Mouse (Mus musculus) hindlimb bud, embryonic 11.5 days (tissue): ENCODE results near the gene Caln1.
A peak's percentile ranks its signal among the peaks of the same experiment; 100 is the strongest.
"Not testable (repeated sequence)": the region's sequence is repeated elsewhere in the genome, so short reads cannot be mapped to it uniquely, and the experiment has no call there.

Experiments
- DNase-seq: peaks from one replicate; pipeline ENCODE4 v3.0.0-alpha.2; 2012; ENCODE audit warnings: low read depth, low spot score; ENCODE audit errors: extremely low spot score

Gene Caln1

DNA sequence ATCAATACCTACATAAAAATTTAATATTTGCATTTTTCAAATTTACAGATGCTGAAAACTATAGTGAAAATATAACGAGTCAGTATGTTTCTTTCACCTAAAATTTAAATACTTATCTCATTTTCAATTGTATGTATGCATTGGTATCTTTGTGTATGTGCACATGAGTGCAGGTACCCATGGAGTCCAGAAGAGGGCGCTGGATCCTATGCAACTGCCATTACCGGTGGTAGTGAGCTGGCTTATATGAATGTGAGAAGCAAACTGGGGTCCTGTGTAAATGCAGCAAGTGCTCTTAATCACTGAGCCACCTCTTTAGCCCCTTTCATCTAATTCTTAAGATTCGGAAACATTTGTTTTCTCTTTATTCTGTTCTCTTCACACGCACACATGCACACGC lies 146.1 kb downstream of the Caln1 start:
- no peak for DNase-seq

DNA sequence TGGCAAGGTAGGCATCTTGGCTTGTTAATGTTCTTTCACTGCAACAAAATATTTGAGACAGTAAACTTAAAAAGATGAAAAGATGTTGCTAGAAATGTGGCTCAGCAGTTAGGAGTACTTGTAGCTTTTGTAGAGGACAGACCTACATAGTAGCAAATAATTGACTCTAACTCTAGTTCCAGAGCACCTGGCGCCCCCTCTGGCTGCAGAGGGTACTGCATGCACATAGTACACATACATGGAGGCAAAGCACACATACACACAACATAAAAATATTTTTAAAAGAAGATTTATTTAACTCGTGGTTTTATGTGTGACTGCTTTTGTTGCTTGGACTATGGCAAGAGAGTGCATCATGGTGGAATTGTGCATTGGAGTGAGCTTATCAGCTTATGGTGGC lies 151.3 kb downstream of the Caln1 start:
- DNase-seq, result no peak

DNA sequence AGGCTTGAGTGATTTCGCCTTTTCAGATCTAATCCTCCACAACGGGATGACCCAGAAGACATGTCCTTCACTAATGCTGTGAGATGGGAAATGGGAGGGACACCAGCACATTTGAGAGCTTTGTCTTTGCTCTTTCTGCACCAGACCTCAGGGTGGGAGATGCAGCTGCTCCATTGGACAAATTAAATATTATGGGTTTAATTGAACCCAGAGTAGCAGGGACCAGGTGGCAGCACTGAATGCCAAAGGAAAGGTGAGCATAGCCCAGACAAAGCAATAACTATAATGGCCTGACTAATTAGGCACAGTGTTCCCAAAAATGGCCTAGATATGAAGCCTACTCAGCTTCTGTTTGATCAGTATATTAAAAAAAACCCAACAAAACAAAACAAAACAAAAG lies 158.2 kb downstream of the Caln1 start:
- DNase-seq, result no peak

DNA sequence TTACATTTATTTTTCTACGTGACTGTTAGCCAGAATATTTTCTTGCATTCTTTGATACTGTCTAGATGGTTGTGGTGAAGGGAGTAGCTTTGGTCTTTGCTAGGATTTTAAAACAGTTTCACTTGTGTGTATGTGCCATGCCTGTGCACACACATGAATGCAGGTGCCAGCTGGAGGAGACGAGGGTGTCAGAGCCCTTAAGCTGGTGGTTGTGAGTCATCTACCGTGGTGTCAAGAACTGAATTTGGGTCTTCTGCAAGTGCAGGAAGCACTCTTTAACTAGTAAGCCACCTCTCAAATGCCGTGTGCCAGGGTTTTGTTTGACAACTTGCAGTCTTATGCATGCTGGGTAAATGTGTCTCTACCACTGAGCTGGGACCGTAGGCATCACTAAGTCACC lies 178.2 kb downstream of the Caln1 start:
- no peak for DNase-seq

DNA sequence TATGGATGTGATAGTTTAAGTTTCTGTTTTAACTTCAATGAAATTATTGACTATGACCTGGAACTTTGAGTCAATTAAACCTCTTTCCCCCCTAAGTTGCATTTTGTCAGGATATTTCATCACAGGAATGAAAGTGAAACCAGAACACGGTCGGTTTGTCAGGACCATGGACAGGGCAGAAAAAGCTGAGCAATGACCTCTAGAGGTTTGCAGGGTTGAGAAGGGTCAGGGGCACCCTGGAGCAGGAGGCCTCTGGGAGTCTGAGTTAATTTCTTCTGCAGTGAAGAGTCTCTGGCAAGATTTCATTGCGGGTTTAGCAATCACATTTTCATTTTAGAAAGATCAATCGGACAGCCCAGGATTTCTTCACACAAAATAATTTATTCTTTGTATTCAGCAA lies 184.7 kb downstream of the Caln1 start:
- no peak for DNase-seq

DNA sequence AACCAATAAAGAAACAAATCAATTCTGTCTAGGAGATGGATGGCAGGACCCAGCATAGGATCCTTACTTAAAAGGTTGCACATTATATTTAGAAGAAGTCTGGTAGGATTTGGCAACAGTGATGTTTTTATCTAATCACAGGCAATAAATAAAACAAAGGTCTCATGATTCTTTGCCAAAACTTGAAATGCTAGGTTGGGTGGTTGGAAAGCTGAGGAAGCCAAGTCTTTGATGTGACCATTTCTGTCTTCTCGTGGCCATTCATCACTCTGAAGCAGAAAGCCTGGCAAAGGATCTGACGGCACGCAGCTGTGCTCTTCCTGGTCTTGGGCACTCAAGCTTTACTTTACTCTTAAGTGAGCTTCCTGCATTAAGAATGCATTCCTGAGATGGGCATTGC lies 193.9 kb downstream of the Caln1 start:
- DNase-seq, result no peak

DNA sequence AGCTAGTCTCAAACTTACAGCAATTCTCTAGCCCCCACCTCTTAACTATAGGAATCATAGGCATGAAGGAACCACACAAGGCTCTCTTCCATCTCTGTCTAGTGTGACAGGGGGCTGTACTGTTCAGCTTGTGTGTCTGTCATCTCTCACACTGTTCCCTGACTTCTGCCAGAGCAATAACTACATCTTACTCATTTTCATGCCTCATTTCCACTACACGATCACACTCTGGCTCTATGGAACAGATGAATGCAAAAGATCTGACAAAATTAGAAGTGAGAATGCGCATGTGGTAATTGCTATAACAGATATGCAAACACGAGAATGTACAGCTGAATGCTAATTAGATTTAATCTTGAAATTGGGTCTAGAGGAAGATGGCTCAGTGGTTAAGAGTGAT lies 196.7 kb downstream of the Caln1 start:
- no peak for DNase-seq

DNA sequence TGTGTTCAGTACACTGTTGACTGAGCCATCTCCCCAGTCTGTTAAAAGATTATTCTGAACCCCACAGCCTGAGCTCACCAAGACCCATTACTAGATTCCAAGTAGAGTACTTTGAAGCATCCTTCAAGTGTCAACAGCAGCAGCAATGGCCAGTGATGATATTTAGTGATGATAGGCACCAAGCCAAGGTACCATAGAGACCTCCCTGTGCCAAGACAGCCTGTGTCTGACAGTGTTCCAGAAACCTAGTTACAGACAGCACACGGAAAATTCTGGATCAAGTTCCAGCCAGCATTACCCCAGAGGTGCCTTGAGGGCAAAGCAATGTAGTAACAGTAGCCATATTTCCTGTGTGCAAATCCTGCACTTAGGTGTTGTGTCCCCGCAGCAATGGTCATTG lies 208.3 kb downstream of the Caln1 start:
- no peak for DNase-seq

DNA sequence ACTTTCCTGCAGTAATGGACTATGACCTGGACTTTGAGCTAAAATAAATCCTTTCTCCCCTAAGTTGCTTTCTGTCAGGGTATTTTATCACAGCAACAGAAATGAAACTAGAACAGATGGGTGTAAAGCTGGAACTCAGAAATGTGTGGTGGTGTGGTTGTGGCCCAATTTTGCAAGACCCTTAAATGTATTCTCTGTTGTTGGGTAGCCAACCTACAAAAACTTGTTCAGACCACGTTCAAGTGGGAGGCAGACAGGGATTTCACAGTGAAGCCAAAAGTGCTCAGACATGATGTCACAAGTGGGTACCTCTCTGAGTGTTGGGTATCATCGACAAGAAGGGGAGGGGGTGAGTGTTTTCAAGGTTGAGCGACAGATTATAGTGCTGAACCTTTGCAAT lies 214.8 kb downstream of the Caln1 start:
- DNase-seq, result no peak

DNA sequence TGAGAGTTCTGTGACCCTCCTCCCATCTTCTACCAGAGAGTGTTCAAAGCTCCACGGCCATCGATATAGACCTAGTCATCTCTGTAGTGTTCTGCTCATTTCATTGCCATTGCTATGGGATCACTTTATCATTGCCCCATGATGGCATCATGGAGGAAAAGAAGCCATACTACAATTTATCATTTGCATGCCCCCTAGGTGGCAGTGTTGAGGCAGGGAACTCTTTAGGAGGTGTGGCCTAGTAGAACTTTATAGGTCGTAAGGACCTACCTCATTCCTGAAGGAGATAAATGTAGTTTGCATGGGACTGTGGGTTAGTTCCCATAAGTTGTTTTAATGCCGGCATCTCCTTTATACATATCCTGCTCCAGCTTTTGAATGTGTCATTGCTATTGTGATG lies 217.0 kb downstream of the Caln1 start:
- DNase-seq, result no peak

DNA sequence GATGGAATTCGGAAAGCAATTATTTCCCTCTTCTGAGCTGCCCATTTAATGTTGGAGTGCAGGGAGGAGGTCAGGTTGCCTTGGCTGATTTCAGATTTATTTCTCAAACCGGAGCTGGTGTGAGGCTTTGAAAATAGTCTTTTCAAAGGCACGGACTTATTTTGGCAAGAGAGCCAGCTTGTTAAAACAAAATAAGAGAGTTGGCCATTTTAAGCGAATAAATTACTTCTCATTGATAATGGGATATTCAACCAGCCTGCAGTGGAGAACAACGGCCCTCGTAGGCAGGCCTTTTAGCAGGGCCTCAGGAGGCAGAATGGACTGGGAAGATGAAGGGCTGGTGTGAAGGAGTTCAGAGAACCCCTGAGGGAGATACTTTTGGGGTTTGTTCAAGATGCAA lies 227.3 kb downstream of the Caln1 start:
- DNase-seq, result no peak

DNA sequence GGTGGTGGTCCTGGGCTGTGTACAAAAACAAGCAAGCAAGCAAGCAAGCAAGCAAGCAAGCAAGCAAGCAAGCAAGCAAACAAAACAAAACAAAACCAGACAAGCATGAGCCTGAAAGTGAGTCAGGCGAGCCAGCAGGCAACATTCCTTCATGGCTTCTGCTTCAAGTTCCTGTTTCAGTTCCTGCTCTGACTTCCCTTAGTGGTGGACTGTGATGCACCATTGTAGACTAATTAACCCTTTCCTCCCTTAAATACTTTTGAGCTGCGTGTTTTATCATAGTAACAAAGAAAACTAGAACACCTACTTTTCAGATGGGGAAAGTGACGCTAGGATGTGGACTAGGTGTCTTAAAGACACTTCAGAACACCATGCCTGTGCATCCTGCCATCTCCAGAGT lies 244.4 kb downstream of the Caln1 start:
- DNase-seq, result no peak

DNA sequence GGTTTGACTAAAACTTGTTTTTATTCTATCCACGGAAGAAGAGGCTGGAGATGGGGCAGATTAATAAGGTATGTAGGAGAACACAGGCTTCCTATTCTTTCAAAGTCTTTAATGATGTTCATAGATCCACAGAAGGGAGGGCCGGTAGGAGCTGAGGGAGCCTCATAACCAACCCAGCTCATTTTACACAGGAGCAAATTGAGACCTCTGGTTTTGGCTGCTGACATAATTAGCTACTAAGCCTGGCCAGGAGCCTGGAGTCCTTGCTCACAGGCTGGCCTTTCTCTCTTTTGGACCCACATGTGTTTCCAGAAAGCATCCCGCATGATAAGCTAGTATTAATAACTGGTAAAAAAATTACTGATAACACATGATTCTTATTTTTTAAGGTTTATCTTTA lies 245.0 kb downstream of the Caln1 start:
- no peak for DNase-seq

DNA sequence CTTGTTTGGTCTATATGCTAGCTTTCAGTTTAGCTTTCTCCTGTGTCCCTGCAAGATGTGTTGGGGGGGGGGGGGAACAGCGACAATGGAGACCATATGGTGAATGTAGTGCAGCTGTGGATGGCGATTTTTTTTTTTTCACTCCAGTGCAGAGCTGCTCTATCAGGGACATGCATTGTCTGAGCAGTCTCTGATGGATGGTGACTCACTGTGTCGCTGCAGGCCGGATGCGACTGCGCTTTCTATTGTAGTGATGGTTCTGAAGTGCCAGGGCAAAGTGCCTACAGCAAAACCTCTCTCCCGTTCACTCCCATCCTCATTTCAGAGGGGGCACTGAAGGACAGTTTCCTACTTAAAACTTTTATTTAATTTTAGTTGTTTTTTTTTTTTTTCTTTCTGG lies 250.8 kb downstream of the Caln1 start:
- no peak for DNase-seq

DNA sequence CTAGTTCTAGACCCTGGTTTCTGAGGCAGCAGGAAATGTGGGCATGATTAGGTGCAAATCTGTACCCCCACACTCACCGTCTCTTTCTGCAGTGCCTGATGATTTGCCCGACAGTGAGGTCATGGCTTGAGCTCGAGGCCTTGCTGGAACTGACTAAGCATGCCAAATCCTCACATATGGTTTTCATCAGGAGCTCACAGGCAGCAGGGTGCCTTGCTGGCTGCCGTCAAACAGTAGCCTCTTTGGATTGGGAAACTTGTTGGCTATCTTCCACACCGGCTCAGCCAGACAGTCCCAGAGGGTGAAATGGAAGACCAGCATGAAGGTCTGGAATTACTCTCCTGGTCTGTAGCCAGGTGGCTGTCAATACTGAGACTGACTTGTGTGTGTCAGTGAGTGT lies 254.0 kb downstream of the Caln1 start:
- peak; percentile 67 for DNase-seq

DNA sequence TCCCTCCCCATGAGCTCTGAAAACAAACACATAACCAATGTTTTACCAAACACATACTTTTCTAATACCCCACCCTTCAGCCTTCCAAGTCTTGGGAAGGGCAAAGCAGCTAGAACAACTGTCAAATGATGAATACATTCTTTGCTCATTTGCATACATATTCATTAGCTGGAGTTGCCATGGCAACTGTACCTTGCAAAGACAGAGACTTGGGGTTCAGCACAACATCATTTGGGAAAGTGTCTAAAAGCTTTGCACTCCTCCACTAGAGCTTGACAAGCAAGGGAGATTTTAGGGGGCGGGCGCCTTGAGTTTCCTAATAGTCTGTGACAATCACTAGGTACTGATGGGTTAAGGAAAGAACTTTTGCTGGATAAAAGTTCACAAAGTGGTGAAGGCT lies 258.5 kb downstream of the Caln1 start:
- DNase-seq, result no peak

DNA sequence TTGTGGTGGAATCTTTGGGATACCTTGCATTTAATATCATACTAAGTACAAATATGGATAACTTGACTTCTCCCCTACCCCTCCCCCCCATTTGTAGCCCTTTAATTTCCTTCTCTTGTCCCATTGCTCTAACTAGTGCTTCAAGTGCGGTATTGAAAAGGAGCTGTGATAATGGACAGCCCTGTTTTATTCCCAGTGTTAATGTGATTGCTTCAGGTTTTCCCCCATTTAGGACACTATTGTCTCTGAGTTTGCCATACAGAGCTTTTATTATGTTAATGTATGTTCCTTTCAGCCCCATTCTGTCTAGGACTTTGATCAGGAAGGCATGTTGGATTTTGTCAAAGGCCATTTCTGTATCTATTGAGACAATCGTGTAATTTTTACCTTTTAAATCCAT lies 266.1 kb downstream of the Caln1 start:
- DNase-seq, result no peak

DNA sequence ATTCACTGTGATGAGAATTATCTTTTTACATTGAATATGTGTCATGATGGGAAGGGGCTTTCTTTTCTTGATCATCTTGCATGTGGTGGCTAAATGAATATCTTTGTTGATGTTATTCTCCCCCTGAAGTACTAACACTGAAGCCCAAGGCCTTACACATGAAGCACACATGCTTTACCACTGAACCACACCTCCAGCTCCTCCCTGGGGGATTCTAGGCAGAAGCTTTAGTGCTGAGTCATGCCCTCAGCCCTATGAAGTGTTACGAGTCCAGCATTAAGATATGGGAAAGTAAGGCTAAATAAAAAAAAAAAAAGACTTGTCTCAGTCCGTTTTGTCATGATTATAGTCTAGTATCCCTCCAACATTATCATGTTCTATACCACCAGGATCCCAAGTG lies 272.6 kb downstream of the Caln1 start:
- DNase-seq, result no peak

DNA sequence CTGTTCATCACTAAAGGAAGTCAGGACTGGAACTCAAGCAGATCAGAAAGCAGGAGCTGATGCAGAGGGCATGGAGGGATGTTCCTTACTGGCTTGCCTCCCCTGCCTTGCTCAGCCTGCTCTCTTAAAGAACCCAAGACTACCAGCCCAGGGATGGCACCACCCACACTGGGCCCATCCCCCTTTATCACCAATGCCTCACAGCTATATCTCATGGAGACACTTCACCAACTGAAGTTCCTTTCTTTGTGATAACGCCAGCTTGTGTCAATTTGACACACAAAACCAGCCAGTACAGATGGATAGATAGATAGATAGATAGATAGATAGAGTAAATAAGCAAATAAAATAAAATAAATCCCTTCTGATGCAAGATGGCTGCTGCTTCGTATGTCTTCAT lies 276.9 kb downstream of the Caln1 start:
- DNase-seq, result not testable (repeated sequence)

DNA sequence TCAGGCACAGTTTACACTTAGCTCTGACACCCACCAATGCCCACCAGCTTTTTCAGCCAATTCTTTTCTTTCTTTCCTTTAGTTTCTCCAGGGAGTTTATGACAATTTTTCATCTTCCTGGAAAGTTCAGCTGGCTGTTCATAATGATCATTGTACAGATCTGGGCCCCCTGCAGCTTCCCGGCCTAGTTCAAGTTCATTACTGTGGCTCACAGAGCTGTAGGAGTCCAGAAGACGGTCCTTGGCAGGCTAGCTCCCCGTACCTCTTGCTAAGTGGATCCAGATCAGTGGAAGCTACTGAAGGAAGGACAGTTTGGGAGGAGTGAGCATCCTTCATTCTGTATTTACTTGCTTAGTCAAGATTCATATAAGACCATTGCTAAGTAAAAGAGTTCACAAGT lies 288.9 kb downstream of the Caln1 start:
- no peak for DNase-seq

DNA sequence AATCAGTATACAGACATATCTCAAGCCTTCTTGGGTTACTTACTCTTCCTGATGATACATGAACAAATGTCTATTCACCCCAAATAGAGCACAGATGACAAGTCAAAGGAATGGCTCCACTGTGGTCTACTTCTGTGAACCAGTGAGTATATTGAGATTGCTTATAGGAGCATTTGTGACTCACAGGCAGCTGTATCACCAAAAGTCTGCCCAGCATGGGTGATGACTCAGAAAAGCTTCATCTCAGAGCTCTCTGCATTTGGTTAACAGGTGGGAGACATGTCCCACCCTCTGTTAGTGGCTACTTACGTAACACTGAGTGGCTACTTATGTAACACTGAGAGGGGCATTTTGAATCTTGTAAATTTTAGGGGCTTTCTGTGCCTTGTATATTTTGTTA lies 296.8 kb downstream of the Caln1 start:
- no peak for DNase-seq

DNA sequence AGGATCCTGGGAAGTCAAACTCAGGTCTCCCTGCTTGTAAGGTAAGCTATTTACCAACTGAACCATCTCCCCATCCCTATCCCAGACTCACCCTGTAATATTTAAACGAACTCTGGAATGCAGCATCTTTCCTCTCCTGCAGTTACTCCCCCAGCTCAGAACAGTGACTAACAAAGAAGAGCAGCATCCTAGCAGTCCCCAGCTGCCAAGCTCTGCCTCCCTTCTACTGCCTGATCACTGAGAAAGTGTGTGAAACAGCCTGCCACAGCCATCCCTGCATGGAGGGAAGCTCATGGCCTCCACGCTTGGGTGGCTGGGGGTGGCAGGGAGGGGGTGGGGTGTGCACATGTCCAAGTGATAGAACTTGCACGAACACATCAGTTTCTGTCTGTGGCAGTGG lies 303.3 kb downstream of the Caln1 start:
- no peak for DNase-seq

DNA sequence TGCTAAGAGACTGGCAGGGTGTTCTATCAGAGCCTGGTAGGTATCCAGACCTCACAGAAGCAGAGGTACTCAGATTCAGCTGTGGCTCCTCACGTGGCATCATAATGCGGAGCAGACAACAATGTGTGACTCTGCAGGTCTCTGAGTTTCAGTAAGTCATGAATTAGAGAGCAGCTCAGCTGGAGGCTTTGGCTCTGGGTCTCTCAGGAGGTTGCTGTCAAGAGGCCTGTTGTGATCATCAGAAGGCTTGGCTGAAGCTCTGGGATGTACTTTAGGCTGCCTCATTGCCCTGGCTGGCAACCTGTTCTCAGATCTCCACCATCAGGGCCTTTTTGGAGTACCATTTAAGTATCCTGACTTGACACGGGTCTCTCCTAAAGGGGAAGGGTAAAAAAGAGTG lies 303.8 kb downstream of the Caln1 start:
- no peak for DNase-seq

DNA sequence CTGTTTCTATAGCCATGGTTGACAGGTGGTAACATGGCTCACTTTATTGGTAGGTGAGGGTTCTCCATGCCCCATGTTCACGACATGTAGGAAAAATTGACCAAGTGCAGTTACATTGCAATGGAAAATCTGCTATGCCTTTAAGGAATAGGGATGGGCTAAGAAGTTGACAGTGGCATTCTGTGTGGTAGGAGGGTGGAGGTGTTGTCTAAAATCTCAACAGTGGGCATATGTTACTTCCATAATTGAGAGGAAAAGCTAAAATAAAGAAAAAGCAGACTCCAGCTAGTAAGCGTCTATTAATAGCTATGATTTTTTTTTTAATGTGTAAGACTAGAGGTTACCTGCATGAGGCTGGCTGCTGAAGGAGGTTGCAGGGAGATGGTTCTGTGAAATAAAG lies 308.6 kb downstream of the Caln1 start:
- no peak for DNase-seq
